Mouse (Mus musculus) kidney, embryonic 14.5 days (tissue): ENCODE measurements around the gene Ccpg1os. TPM values are rescaled to one million over a fixed set of nuclear protein-coding genes. Genes with fewer than 3 reads are reported as not detected.

ENCODE experiments used
- ATAC-seq: fragments of 200-750 bp; cut with Nextera tagmentation; 2 replicates; pipeline ENCODE4 v1.8.0; 2017; ENCODE audit warnings: moderate number of reproducible peaks, mild to moderate bottlenecking, moderate TSS enrichment, moderate library complexity; ENCODE audit not compliant: low FRiP score, low TSS enrichment
- H3K27ac ChIP-seq: fragments of 300-500 bp; sonication (generic); 2 replicates; pipeline ENCODE4 v1.5.1; 2014; ENCODE audit warnings: low read depth, mild to moderate bottlenecking, low read length, moderate library complexity, mixed read lengths
- H3K27me3 ChIP-seq: fragments of 300-500 bp; sonication (generic); 2 replicates; pipeline ENCODE4 v1.6.1; 2014; ENCODE audit warnings: mild to moderate bottlenecking, low read length; ENCODE audit not compliant: control insufficient read depth, insufficient read depth
- H3K36me3 ChIP-seq: fragments of 300-500 bp; sonication (generic); 2 replicates; pipeline ENCODE4 v1.6.1; 2014; ENCODE audit warnings: low read length, mixed read lengths; ENCODE audit not compliant: control insufficient read depth, insufficient read depth
- H3K4me1 ChIP-seq: fragments of 300-500 bp; sonication (generic); 2 replicates; pipeline ENCODE4 v1.6.1; 2014; ENCODE audit warnings: low read length, mixed read lengths; ENCODE audit not compliant: control insufficient read depth, insufficient read depth
- H3K4me2 ChIP-seq: fragments of 300-500 bp; sonication (generic); replicated peaks from 2 replicates; pipeline ENCODE4 v1.6.1; 2014; ENCODE audit warnings: low read depth, mild to moderate bottlenecking, low read length
- H3K4me3 ChIP-seq: fragments of 300-500 bp; sonication (generic); 2 replicates; pipeline ENCODE4 v1.5.1; 2014; ENCODE audit warnings: mild to moderate bottlenecking, low read length
- H3K9ac ChIP-seq: fragments of 300-500 bp; sonication (generic); 2 replicates; pipeline ENCODE4 v1.6.1; 2014; ENCODE audit warnings: low read depth, mild to moderate bottlenecking, low read length, moderate library complexity
- H3K9me3 ChIP-seq: fragments of 300-500 bp; sonication (generic); 2 replicates; pipeline ENCODE4 v1.6.1; 2016; ENCODE audit warnings: low read length; ENCODE audit not compliant: control insufficient read depth
- WGBS: fragments of 180-500 bp; shearing (Covaris S2); extraction: QIAGEN DNeasy Blood & Tissue Kit; methylation state at CpG from one replicate; pipeline ENCODE4 v1.1.7; 2014; 5-methylcytosine and 5-hydroxymethylcytosine counted together
- polyA plus RNA-seq: library from polyadenylated mRNA; unstranded; fragments of >200 nt; fragmentation: Nextera tagmentation; extraction: Ambion mirVana; gene quantifications from 2 replicates; pipeline ENCODE4 v1.2.1, GENCODE M21; 2014

Gene Ccpg1os
- polyA plus RNA-seq = 19.3 and 27.5 TPM in 2 replicates

- no peaks in the 10 kb centered on the region for H3K4me1 ChIP-seq
- peak; percentile 99 for ATAC-seq
- no peaks in the 10 kb centered on the region for H3K36me3 ChIP-seq
- no peaks in the 10 kb centered on the region for H3K9me3 ChIP-seq
- no peaks in the 10 kb centered on the region for H3K27me3 ChIP-seq
- H3K9ac ChIP-seq = peak within 1 kb of the TSS; percentile 69
- peak within 1 kb of the TSS; percentile 90 for H3K4me3 ChIP-seq
- no peak within 1 kb of the TSS for H3K27ac ChIP-seq
- H3K4me2 ChIP-seq = peak within 1 kb of the TSS; percentile 91
- under 1% methylated on average over 88 of the region's 88 CpGs for WGBS
Measured at GRCm38 (mm10) chr9:72985250-72986220, at the start of gene Ccpg1os, which contains the start of gene Ccpg1. Gene Ccpg1os (minus strand): TSS chr9:72985382. Gene Ccpg1 (plus strand): TSS chr9:72985429.

GRCm38 (mm10) chr9:73033406-73033805, 48.2 kb upstream of the Ccpg1os start:
- peaks cover 30% of the 10 kb centered on the region; the same call in 1 of the 2 replicates for H3K36me3 ChIP-seq
- 97% methylated on average over 1 of the region's 1 CpGs for WGBS
- H3K27ac ChIP-seq = no peak overlapping the region
- no peak overlapping the region for H3K4me2 ChIP-seq
- ATAC-seq = no peak
- no peaks in the 10 kb centered on the region for H3K27me3 ChIP-seq
- no peaks in the 10 kb centered on the region for H3K9me3 ChIP-seq
- H3K9ac ChIP-seq = no peak overlapping the region
- no peaks in the 10 kb centered on the region for H3K4me1 ChIP-seq
- no peak overlapping the region for H3K4me3 ChIP-seq

GRCm38 (mm10) chr9:73031421-73031820, 46.2 kb upstream of the Ccpg1os start:
- WGBS = 75% methylated on average over 4 of the region's 4 CpGs
- no peaks in the 10 kb centered on the region for H3K27me3 ChIP-seq
- no peaks in the 10 kb centered on the region for H3K4me1 ChIP-seq
- no peak for ATAC-seq
- no peak overlapping the region for H3K4me3 ChIP-seq
- H3K4me2 ChIP-seq = no peak overlapping the region
- H3K27ac ChIP-seq = no peak overlapping the region
- H3K9ac ChIP-seq = no peak overlapping the region
- H3K36me3 ChIP-seq = peaks cover 30% of the 10 kb centered on the region; the same call in 1 of the 2 replicates
- no peaks in the 10 kb centered on the region for H3K9me3 ChIP-seq

- WGBS = 92% methylated on average over 1 of the region's 1 CpGs
- H3K9ac ChIP-seq = no peak overlapping the region
- H3K4me2 ChIP-seq = no peak overlapping the region
- ATAC-seq = no peak
- no peaks in the 10 kb centered on the region for H3K9me3 ChIP-seq
- no peak overlapping the region for H3K27ac ChIP-seq
- no peaks in the 10 kb centered on the region for H3K4me1 ChIP-seq
- no peaks in the 10 kb centered on the region for H3K27me3 ChIP-seq
- no peak overlapping the region for H3K4me3 ChIP-seq
- peaks cover 30% of the 10 kb centered on the region; the same call in 1 of the 2 replicates for H3K36me3 ChIP-seq
Measured at GRCm38 (mm10) chr9:73030443-73030842, 45.3 kb upstream of the Ccpg1os start.

- no peaks in the 10 kb centered on the region for H3K27me3 ChIP-seq
- no peak overlapping the region for H3K27ac ChIP-seq
- peak; percentile 46; the same call in 1 of the 2 replicates for ATAC-seq
- no peaks in the 10 kb centered on the region for H3K4me1 ChIP-seq
- H3K36me3 ChIP-seq = peaks cover 16% of the 10 kb centered on the region; the same call in 1 of the 2 replicates
- H3K9me3 ChIP-seq = no peaks in the 10 kb centered on the region
- 23% methylated on average over 17 of the region's 17 CpGs for WGBS
- H3K4me2 ChIP-seq = 0 out of 2 replicates have a peak overlapping the region, but pooled peaks have one; percentile 2
- no peak overlapping the region for H3K4me3 ChIP-seq
- H3K9ac ChIP-seq = no peak overlapping the region
Measured at GRCm38 (mm10) chr9:73025818-73026636, 40.8 kb upstream of the Ccpg1os start.

- ATAC-seq = no peak
- WGBS = 92% methylated on average over 5 of the region's 5 CpGs
- Histone ChIP-seq H3K4me1 (no peaks in the 10 kb centered on the region), H3K27me3 (no peaks in the 10 kb centered on the region), H3K4me3 (no peak overlapping the region), H3K9ac (no peak overlapping the region), H3K4me2 (no peak overlapping the region), H3K9me3 (no peaks in the 10 kb centered on the region), H3K36me3 (peaks cover 52% of the 10 kb centered on the region), H3K27ac (no peak overlapping the region)
Measured at GRCm38 (mm10) chr9:73020566-73021097, 35.5 kb upstream of the Ccpg1os start.

GRCm38 (mm10) chr9:73019841-73020240, 34.7 kb upstream of the Ccpg1os start:
- no peak overlapping the region for H3K4me3 ChIP-seq
- H3K4me2 ChIP-seq = no peak overlapping the region
- no peak overlapping the region for H3K27ac ChIP-seq
- no peaks in the 10 kb centered on the region for H3K4me1 ChIP-seq
- no peaks in the 10 kb centered on the region for H3K27me3 ChIP-seq
- H3K9me3 ChIP-seq = no peaks in the 10 kb centered on the region
- H3K9ac ChIP-seq = no peak overlapping the region
- 92% methylated on average over 10 of the region's 10 CpGs for WGBS
- peaks cover 55% of the 10 kb centered on the region for H3K36me3 ChIP-seq
- ATAC-seq = no peak

- no peak overlapping the region for H3K27ac ChIP-seq
- H3K36me3 ChIP-seq = peaks cover 65% of the 10 kb centered on the region
- no peak for ATAC-seq
- H3K27me3 ChIP-seq = no peaks in the 10 kb centered on the region
- no peaks in the 10 kb centered on the region for H3K4me1 ChIP-seq
- H3K4me2 ChIP-seq = no peak overlapping the region
- no peak overlapping the region for H3K4me3 ChIP-seq
- no peak overlapping the region for H3K9ac ChIP-seq
- H3K9me3 ChIP-seq = no peaks in the 10 kb centered on the region
- 81% methylated on average over 13 of the region's 13 CpGs for WGBS
Measured at GRCm38 (mm10) chr9:73014724-73015123, 29.5 kb upstream of the Ccpg1os start.
